12 mouse cellular contexts compared by ENCODE assay signal in the genomic region with DNA sequence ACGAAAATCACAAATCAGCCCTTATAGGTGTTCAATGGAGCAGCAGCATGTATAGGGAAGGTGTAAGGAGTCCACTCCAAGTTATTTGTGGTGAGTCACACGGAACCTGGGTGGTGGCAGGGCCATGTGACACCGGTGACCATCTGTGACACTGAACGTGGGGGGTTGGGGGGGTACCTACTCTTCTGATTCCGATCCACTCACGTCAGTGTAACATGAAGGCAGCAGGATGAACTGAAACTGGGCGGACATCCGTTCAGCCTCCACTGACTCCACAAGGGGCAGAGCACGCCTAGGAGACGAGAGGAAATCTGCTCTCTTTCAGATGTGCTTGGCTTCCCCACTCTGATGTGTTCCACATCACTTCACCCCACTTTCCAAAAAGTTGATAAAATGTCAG. TPM values are rescaled to one million over a fixed set of nuclear protein-coding genes. Genes with fewer than 3 reads are reported as not detected.
DNase-seq lines count a peak whose midpoint lies in the region; ATAC-seq and TF ChIP-seq lines count a peak whose summit lies in the region.
"Had no signal": no experiment of that assay in that cellular context is flagged by ENCODE, and none has a peak within 500 bp of the region (broad histone marks: within the 10 kb centered on the region; RNA-seq: fewer than 3 reads in every experiment).

No protein-coding gene starts in this region.

- peak; percentile 68 for ATAC-seq in granulocyte monocyte progenitor cell, adult 5-6 weeks (replicated peaks; ENCODE audit: poor library complexity, severe bottlenecking)
- ATAC-seq: midbrain, embryonic 13.5 days had no signal

- WGBS in lung, adult 2 months: 61% methylated on average over 10 of the region's 10 CpGs

- H3K4me3 ChIP-seq in lung, adult 2 months (replicated peaks; ENCODE audit: extremely low read depth, low read depth, low read length): no peak overlapping the region
- H3K4me3 ChIP-seq: heart, adult 2 months; midbrain, embryonic 13.5 days; neural tube, embryonic 15.5 days had no signal

- H3K4me1 ChIP-seq in lung, adult 2 months (ENCODE audit: control insufficient read depth, insufficient read depth, low read length): no peaks in the 10 kb centered on the region

- TF ChIP-seq POLR2A in lung, adult 2 months (IDR thresholded peaks at IDR 0.05; ENCODE audit: borderline replicate concordance, extremely low read depth, low read depth, low read length): no peak

- no peak for TF ChIP-seq CTCF in lung, adult 2 months (IDR thresholded peaks at IDR 0.05; ENCODE audit: insufficient read depth, low read length)

- peak; percentile 87 for DNase-seq in heart, adult 11 months
- DNase-seq in heart, postnatal 36 days: no peak
- peak; percentile 43 to 53 for DNase-seq in B cell, adult 2 months
- peak; percentile 67 for DNase-seq in cerebellum, adult 9-10 months
- no peak for DNase-seq in adrenal gland, postnatal 4 days (ENCODE audit: low spot score in 2 of 2)
- DNase-seq in lung, adult 2 months: no peak
- no peak for DNase-seq in MN1 (ENCODE audit: low spot score)
- DNase-seq: heart, adult 2 months; right cerebral cortex, postnatal 14 days had no signal

- intact Hi-C loops in heart, postnatal 36 days (cut with DNase I): no loop called here

RNA-seq across cellular contexts. Expression of gene Rwdd3, which starts 11.9 kb away (rescaled TPM):
- total RNA-seq in heart, postnatal 36 days (2021): 1 to 10 TPM; 2.0 to 2.7 TPM
- 3.7 and 7.4 TPM in 2 replicates for total RNA-seq in granulocyte monocyte progenitor cell, adult 5-6 weeks (2014; fragmentation: Nextera tagmentation)
- 6.6 and 7.8 TPM in 2 replicates for total RNA-seq in granulocyte monocyte progenitor cell, adult 5-6 weeks (2017)
- 10 to 100 TPM; 21.3 to 26.4 TPM for total RNA-seq in adrenal gland, postnatal 4 days (2021)
- polyA plus RNA-seq in lung, adult 2 months (2012; rRNA removed): 1.6 and 3.3 TPM in 2 replicates

Comparison
In these comparisons a context has a peak if more than half of its experiments do, and no peak if none do; other contexts are left out.
1. DNase-seq: peak in heart, adult 11 months (single experiment), B cell, adult 2 months (2 of 2) and cerebellum, adult 9-10 months (single experiment); none in heart, postnatal 36 days (0 of 2), adrenal gland, postnatal 4 days (0 of 2), lung, adult 2 months (single experiment) and MN1 (single experiment).